Mouse (Mus musculus) ES-Bruce4 (cell line): Measurements from ENCODE around the gene Dlgap3.
A peak's percentile ranks its signal among the peaks of the same experiment; 100 is the strongest.

Source experiments
- CTCF ChIP-seq: IDR thresholded peaks from one replicate; pipeline ENCODE4 v1.8.1; 2011; ENCODE audit warnings: low read depth, low read length
- EP300 ChIP-seq: IDR thresholded peaks from 2 replicates; pipeline ENCODE4 v1.6.1; 2011; ENCODE audit warnings: low read depth, low read length; ENCODE audit not compliant: insufficient read depth
- POLR2A ChIP-seq: IDR thresholded peaks from one replicate; pipeline ENCODE4 v1.8.1; 2011; ENCODE audit warnings: low read length; ENCODE audit not compliant: insufficient read depth

- TF ChIP-seq CTCF (no peak), POLR2A (no peak), EP300 (peak; percentile 92)
Measured at GRCm38 (mm10) chr4:127200164-127200722, 31.2 kb downstream of the Dlgap3 start.
